Comparison of ENCODE assay signal across 8 mouse cellular contexts in the genomic region with DNA sequence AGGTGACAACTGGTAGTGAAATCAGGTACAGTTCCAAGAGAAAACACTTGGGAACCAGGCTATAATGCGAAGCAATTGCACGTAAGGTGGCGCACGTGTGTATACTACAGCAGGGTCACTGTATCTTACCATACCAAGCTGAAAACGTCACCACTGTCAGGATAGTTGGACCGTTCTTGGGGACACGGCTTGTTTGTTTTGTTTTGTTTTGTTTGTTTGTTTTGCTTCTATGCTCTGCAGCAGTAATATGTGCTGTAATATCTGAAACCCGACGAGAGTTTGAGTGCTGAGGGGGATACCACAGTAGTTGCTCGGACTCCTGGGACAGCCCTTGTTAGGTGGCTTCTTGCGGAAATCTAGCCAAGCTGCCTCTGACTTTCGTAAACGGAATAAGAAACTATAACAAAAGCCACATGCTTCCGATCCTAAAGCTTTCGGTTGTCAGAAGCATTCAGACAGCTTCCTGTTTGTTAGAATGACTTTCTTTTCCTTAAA. TPM values are rescaled to one million over a fixed set of nuclear protein-coding genes. Genes with fewer than 3 reads are reported as not detected.
DNase-seq lines count a peak whose midpoint lies in the region; ATAC-seq lines count a peak whose summit lies in the region.

No protein-coding gene starts in this region.

- ATAC-seq in embryonic facial prominence, embryonic 11.5 days (replicated peaks; ENCODE audit: insufficient number of reproducible peaks, low FRiP score, low TSS enrichment, low read depth), result peak; percentile 45; the same call in 1 of the 2 replicates
- peak; percentile 56; the same call in 1 of the 2 replicates for ATAC-seq in limb, embryonic 12.5 days (ENCODE audit: insufficient number of reproducible peaks, insufficient read depth, low FRiP score, low TSS enrichment, low read depth)
- ATAC-seq in midbrain, embryonic 12.5 days (ENCODE audit: low FRiP score, low read depth), result peak; percentile 56

- peak overlapping the region; percentile 71 for H3K4me2 ChIP-seq in embryonic facial prominence, embryonic 11.5 days (ENCODE audit: low read depth, low read length)
- peak overlapping the region; percentile 73 for H3K4me2 ChIP-seq in limb, embryonic 12.5 days
- peak overlapping the region; percentile 73 for H3K4me2 ChIP-seq in midbrain, embryonic 12.5 days (replicated peaks)

- intact Hi-C loops in left cerebral cortex, postnatal 4 days (cut with DNase I), result loop anchor here (10.0 kb wide), 1 partner anchor 398 kb away; no protein-coding TSS in a partner anchor
- intact Hi-C loops in heart, postnatal 10 days (cut with DNase I), result loop anchor here (1.0 to 5.0 kb wide), 3 partner anchors 118 to 281 kb away; partner anchors contain the start of genes Sars and Sort1

- DNase-seq in left cerebral cortex, postnatal 4 days, result peak; percentile 29
- no peak for DNase-seq in left cerebral cortex, adult 8-10 months (ENCODE audit: low spot score in 2 of 2)
- peak; percentile 37 for DNase-seq in embryonic facial prominence, embryonic 11.5 days (ENCODE audit: low spot score)
- DNase-seq in heart, postnatal 10 days, result peak; percentile 36 to 53
- DNase-seq in frontal cortex, postnatal 14 days (ENCODE audit: low spot score in 2 of 2), result no peak
- no peak for DNase-seq in cerebellum, adult 9-10 months

- no peaks in the 10 kb centered on the region for H3K4me1 ChIP-seq in embryonic facial prominence, embryonic 11.5 days (ENCODE audit: control insufficient read depth, insufficient read depth, low read length)
- peaks cover 10% of the 10 kb centered on the region for H3K4me1 ChIP-seq in limb, embryonic 12.5 days (replicated peaks)
- H3K4me1 ChIP-seq in midbrain, embryonic 12.5 days, result peaks cover 20% of the 10 kb centered on the region

- H3K27ac ChIP-seq in embryonic facial prominence, embryonic 11.5 days (replicated peaks; ENCODE audit: low read depth, low read length), result peak overlapping the region; percentile 81
- peak overlapping the region; percentile 89 for H3K27ac ChIP-seq in limb, embryonic 12.5 days
- H3K27ac ChIP-seq in midbrain, embryonic 12.5 days (replicated peaks), result peak overlapping the region; percentile 90

- no peaks in the 10 kb centered on the region for H3K9me3 ChIP-seq in embryonic facial prominence, embryonic 11.5 days (replicated peaks; ENCODE audit: control insufficient read depth, low read length)
- H3K9me3 ChIP-seq in limb, embryonic 12.5 days, result no peaks in the 10 kb centered on the region
- no peaks in the 10 kb centered on the region for H3K9me3 ChIP-seq in midbrain, embryonic 12.5 days

- 8% methylated on average over 15 of the region's 15 CpGs for WGBS in embryonic facial prominence, embryonic 11.5 days
- WGBS in limb, embryonic 12.5 days, result 9% methylated on average over 15 of the region's 15 CpGs
- WGBS in midbrain, embryonic 12.5 days, result 18% methylated on average over 15 of the region's 15 CpGs

- H3K9ac ChIP-seq in embryonic facial prominence, embryonic 11.5 days (replicated peaks; ENCODE audit: low read length), result peak overlapping the region; percentile 47
- 0 out of 2 replicates have a peak overlapping the region, but pooled peaks have one; percentile 31 for H3K9ac ChIP-seq in limb, embryonic 12.5 days (replicated peaks)
- H3K9ac ChIP-seq in midbrain, embryonic 12.5 days (replicated peaks), result peak overlapping the region; percentile 25; the same call in 1 of the 2 replicates

- H3K36me3 ChIP-seq in embryonic facial prominence, embryonic 11.5 days (replicated peaks; ENCODE audit: control insufficient read depth, insufficient read depth, low read depth, low read length), result no peaks in the 10 kb centered on the region
- peaks cover 25% of the 10 kb centered on the region for H3K36me3 ChIP-seq in limb, embryonic 12.5 days
- H3K36me3 ChIP-seq in midbrain, embryonic 12.5 days, result peaks cover 25% of the 10 kb centered on the region

- no peaks in the 10 kb centered on the region for H3K27me3 ChIP-seq in embryonic facial prominence, embryonic 11.5 days (ENCODE audit: control insufficient read depth, insufficient read depth, low read length)
- no peaks in the 10 kb centered on the region for H3K27me3 ChIP-seq in limb, embryonic 12.5 days
- no peaks in the 10 kb centered on the region for H3K27me3 ChIP-seq in midbrain, embryonic 12.5 days

- H3K4me3 ChIP-seq in embryonic facial prominence, embryonic 11.5 days (ENCODE audit: low read depth, low read length), result peak overlapping the region; percentile 89
- peak overlapping the region; percentile 79 for H3K4me3 ChIP-seq in limb, embryonic 12.5 days (replicated peaks)
- H3K4me3 ChIP-seq in midbrain, embryonic 12.5 days, result peak overlapping the region; percentile 91

RNA-seq across cellular contexts. Expression of gene Tmem167b, which starts 0.6 kb away (rescaled TPM):
- total RNA-seq in left cerebral cortex, postnatal 4 days (2021), result 10 to 100 TPM; 45.4 to 46.1 TPM
- 10 to 100 TPM; 46.4 to 52.3 (median 48.7) TPM for total RNA-seq in left cerebral cortex, adult 8-10 months (2022)
- 48.2 and 49.6 TPM in 2 replicates for polyA plus RNA-seq in embryonic facial prominence, embryonic 11.5 days (2014; fragmentation: Nextera tagmentation; extraction: Ambion mirVana)
- total RNA-seq in heart, postnatal 10 days (2021), result 10 to 100 TPM; 31.3 to 32.7 TPM
- polyA plus RNA-seq in limb, embryonic 12.5 days (2016; fragmentation: Nextera tagmentation; extraction: Ambion mirVana), result 37.4 and 39.2 TPM in 2 replicates
- 59.6 and 66.4 TPM in 2 replicates for polyA plus RNA-seq in midbrain, embryonic 12.5 days (2016; fragmentation: Nextera tagmentation; extraction: Ambion mirVana)

RNA-seq across cellular contexts. Expression of gene Taf13, which starts 8.7 kb away (rescaled TPM):
- total RNA-seq in left cerebral cortex, postnatal 4 days (2021), result 10 to 100 TPM; 22.3 to 26.3 TPM
- total RNA-seq in left cerebral cortex, adult 8-10 months (2022), result 10 to 100 TPM; 21.8 to 24.8 (median 22.1) TPM
- polyA plus RNA-seq in embryonic facial prominence, embryonic 11.5 days (2014; fragmentation: Nextera tagmentation; extraction: Ambion mirVana), result 64.1 and 70.3 TPM in 2 replicates
- total RNA-seq in heart, postnatal 10 days (2021), result 10 to 100 TPM; 17.2 to 20.7 TPM
- 44.3 and 49.9 TPM in 2 replicates for polyA plus RNA-seq in limb, embryonic 12.5 days (2016; fragmentation: Nextera tagmentation; extraction: Ambion mirVana)
- polyA plus RNA-seq in midbrain, embryonic 12.5 days (2016; fragmentation: Nextera tagmentation; extraction: Ambion mirVana), result 71.7 and 96.7 TPM in 2 replicates

RNA-seq across cellular contexts. Expression of gene 5330417C22Rik, which starts 26.5 kb away (rescaled TPM):
- 10 to 100 TPM; 17.6 to 20.1 TPM for total RNA-seq in left cerebral cortex, postnatal 4 days (2021)
- total RNA-seq in left cerebral cortex, adult 8-10 months (2022), result 10 to 100 TPM; 29.3 to 41.9 (median 35.1) TPM
- polyA plus RNA-seq in embryonic facial prominence, embryonic 11.5 days (2014; fragmentation: Nextera tagmentation; extraction: Ambion mirVana), result 0.48 and 1.5 TPM in 2 replicates
- under 1 TPM; 0.17 to 0.60 TPM for total RNA-seq in heart, postnatal 10 days (2021)
- polyA plus RNA-seq in limb, embryonic 12.5 days (2016; fragmentation: Nextera tagmentation; extraction: Ambion mirVana), result 0.21 and 0.29 TPM in 2 replicates
- 4.2 and 4.9 TPM in 2 replicates for polyA plus RNA-seq in midbrain, embryonic 12.5 days (2016; fragmentation: Nextera tagmentation; extraction: Ambion mirVana)

RNA-seq across cellular contexts. Expression of gene Wdr47, which starts 28.3 kb away (rescaled TPM):
- total RNA-seq in left cerebral cortex, postnatal 4 days (2021), result 100 to 1,000 TPM; 184 to 186 TPM
- 100 to 1,000 TPM; 114 to 149 (median 124) TPM for total RNA-seq in left cerebral cortex, adult 8-10 months (2022)
- 16.9 and 17.2 TPM in 2 replicates for polyA plus RNA-seq in embryonic facial prominence, embryonic 11.5 days (2014; fragmentation: Nextera tagmentation; extraction: Ambion mirVana)
- 1 to 10 TPM; 8.4 to 8.7 TPM for total RNA-seq in heart, postnatal 10 days (2021)
- 10.9 TPM in 2 replicates for polyA plus RNA-seq in limb, embryonic 12.5 days (2016; fragmentation: Nextera tagmentation; extraction: Ambion mirVana)
- polyA plus RNA-seq in midbrain, embryonic 12.5 days (2016; fragmentation: Nextera tagmentation; extraction: Ambion mirVana), result 67.8 and 70.0 TPM in 2 replicates

RNA-seq across cellular contexts. Expression of gene 1700013F07Rik, which starts 28.9 kb away (rescaled TPM):
- total RNA-seq in left cerebral cortex, postnatal 4 days (2021), result 1 to 10 TPM; 2.4 to 2.7 TPM
- total RNA-seq in left cerebral cortex, adult 8-10 months (2022), result 1 to 10 TPM; 2.2 to 3.5 (median 2.7) TPM
- not detected in 2 replicates for polyA plus RNA-seq in embryonic facial prominence, embryonic 11.5 days (2014; fragmentation: Nextera tagmentation; extraction: Ambion mirVana)
- not detected for total RNA-seq in heart, postnatal 10 days (2021)
- polyA plus RNA-seq in limb, embryonic 12.5 days (2016; fragmentation: Nextera tagmentation; extraction: Ambion mirVana), result not detected in 2 replicates
- polyA plus RNA-seq in midbrain, embryonic 12.5 days (2016; fragmentation: Nextera tagmentation; extraction: Ambion mirVana), result 0.45 and 0.56 TPM in 2 replicates

Comparison
In these comparisons a context has a peak if more than half of its experiments do, and no peak if none do; other contexts are left out.
1. DNase-seq: peak in left cerebral cortex, postnatal 4 days (single experiment), embryonic facial prominence, embryonic 11.5 days (single experiment) and heart, postnatal 10 days (2 of 2); none in left cerebral cortex, adult 8-10 months (0 of 2), frontal cortex, postnatal 14 days (0 of 2) and cerebellum, adult 9-10 months (single experiment).
2. RNA of gene 5330417C22Rik, which starts 26.5 kb away (total RNA-seq): 29.3 to 41.9 TPM in left cerebral cortex, adult 8-10 months and 17.6 to 20.1 TPM in left cerebral cortex, postnatal 4 days; 0.17 to 0.60 TPM in heart, postnatal 10 days; every median in the first group is over 10 times any median in the second.
3. Peak in every context shown above with its lines, with median percentiles within 50 percentile points of each other: ATAC-seq, H3K27ac ChIP-seq, H3K4me2 ChIP-seq, H3K4me3 ChIP-seq and H3K9ac ChIP-seq.